Mouse (Mus musculus): ENCODE results near the gene F2r.
A peak's percentile ranks its signal among the peaks of the same experiment; 100 is the strongest.

Gene F2r

GRCm38 (mm10) chr13:95630747-95631146 is 12.5 kb upstream of the F2r start:
- no peak for DNase-seq (ENCODE audit: low spot score in 2 of 2)

- no peak for DNase-seq (ENCODE audit: low spot score in 2 of 2)
Measured at GRCm38 (mm10) chr13:95629751-95630150, 11.5 kb upstream of the F2r start.

- no peak for DNase-seq (ENCODE audit: low spot score in 2 of 2)
Measured at GRCm38 (mm10) chr13:95626696-95627095, 8.4 kb upstream of the F2r start.

DNA sequence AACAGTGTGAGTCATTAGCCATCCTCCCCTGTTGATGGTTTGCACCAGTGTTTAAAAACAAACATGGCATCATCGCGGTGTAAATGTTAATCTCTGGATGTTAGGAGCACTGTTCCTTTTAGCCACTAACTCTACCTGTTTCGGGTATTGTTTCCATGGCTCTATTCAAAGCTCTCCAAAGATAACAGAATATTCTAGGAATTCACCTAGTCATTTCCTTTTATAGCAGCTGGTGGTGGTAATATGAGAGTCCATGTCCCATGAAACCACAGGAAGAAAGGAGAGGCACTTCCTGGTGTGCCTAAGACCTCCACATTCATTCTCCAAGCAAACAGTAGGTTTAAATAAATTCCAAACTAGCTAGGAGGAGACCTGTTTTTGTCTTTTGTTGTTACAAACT is 4.8 kb upstream of the F2r start:
- DNase-seq (ENCODE audit: low spot score in 2 of 2) = no peak

- DNase-seq (ENCODE audit: low spot score in 2 of 2) = no peak
Measured at GRCm38 (mm10) chr13:95621563-95621962, 3.3 kb upstream of the F2r start.

DNA sequence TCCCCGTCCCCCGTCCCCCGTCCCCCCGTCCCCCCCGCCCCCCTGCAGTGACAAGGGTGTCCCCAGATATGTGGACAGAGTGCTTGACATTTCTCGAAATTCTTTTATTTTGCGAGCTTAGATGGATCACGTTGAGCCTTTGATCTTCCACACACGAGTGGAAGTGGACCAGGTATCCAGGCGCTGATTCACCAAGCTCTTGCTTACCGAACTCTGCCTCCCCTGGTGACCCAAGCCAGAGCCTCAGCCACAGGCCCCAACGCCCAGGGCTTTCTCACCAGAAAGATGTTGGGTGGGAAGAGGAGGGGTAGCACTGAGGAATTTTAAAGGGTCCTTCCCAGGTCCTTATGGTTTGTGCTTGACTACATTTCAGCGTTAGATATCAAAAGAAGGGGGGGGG is 572 bp upstream of the F2r start:
- no peak for DNase-seq (ENCODE audit: low spot score in 2 of 2)

DNA sequence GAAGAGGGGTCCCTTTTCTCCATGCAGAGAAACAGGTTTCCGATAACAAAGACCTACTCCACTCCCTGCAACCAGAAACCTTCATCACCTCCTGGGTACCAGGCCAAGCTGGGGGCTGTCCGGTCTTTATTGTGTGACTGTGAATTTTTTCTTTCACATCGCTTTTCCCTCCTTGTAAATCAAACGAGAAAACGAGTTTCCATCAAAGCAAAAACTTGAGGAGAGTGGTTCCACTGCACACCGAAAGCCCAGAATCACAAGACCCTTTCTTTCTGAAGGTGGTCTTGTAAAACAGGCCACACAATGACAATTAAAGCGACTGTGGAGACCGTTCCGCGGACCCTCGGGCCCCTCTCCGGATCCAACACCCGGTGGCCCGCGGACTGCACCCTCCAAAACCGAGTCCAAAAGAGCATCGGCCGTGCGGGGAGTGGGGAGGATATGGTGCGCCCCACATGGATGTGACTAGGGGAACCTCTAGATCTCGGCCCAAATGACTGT is 566 bp downstream of the F2r start:
- no peak for DNase-seq (ENCODE audit: low spot score in 2 of 2)

DNA sequence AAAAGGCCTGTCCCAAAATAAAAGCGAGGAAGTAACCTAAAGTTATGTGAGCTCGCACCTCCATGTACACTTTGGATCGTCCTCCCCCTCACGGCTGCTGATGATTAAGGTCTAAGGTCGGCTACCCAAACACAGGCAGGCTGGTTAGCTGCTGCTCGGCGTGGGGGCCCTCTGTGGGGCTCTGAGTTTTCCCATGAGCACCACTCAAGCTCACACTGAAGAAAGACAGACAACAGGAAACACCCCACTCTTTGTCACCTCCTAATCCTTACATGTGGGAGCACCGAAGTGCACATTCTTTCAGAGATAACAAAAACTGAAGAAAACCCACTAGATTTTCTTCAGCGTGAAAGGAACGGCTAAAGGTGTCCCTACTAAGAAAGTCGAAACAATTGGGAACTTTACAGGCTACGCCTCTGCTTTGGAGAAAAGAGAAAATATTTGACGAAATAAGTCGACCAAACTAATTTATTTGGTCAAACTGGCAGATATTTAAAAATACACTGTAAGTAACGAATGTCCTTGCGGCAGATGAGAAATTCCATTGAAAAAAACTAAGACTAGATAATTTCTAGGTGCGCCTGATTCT is 1.1 kb downstream of the F2r start:
- DNase-seq (ENCODE audit: low spot score in 2 of 2) = peak; percentile 35 to 48

DNA sequence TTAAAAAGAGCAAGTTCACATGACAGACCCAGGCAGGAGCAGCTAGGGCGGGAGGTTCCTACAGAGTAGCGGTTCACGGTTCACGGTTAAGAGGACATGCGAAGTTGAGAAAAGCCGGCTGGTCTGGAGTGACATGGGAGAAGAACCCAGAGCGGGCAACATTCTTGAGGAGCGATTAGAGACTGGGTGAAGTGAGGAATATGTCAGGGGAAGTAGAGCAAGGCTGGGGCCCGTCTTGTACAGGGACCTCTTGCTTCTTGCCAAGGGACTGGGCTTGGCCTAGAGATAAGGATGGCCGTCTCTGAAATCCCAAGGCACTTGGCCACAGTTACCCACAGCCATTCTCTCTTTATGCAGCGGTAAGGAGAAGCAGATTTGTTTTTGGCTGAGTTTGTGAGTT is 1.8 kb downstream of the F2r start:
- DNase-seq (ENCODE audit: low spot score in 2 of 2) = no peak

GRCm38 (mm10) chr13:95614757-95615156 is 3.5 kb downstream of the F2r start:
- no peak for DNase-seq (ENCODE audit: low spot score in 2 of 2)

GRCm38 (mm10) chr13:95612243-95612642 is 6.0 kb downstream of the F2r start:
- DNase-seq (ENCODE audit: low spot score in 2 of 2) = no peak

DNA sequence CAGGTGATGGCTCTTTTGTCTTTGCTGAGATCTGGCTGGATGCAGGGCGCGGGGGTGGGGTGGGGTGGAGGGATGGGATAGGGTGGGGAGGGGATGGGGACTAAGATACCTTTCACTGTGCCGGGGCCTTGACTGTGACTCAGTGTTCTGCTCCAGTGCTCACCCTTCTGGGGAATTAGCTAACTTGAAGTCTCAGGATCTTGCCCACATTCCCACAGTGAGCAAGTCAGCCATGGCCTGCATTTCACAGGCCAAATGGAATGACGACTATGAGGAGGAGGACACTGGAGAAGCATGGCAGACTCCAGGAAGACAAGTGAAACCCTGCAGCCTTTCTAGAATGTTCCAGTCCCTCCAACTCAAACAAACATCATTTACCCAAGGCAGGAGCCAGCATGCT is 6.5 kb downstream of the F2r start:
- no peak for DNase-seq (ENCODE audit: low spot score in 2 of 2)

- no peak for DNase-seq (ENCODE audit: low spot score in 2 of 2)
Measured at GRCm38 (mm10) chr13:95610786-95611562, 7.3 kb downstream of the F2r start.

- no peak for DNase-seq (ENCODE audit: low spot score in 2 of 2)
Measured at GRCm38 (mm10) chr13:95609088-95609420, 9.2 kb downstream of the F2r start.

GRCm38 (mm10) chr13:95608416-95609087 is 9.7 kb downstream of the F2r start:
- DNase-seq (ENCODE audit: low spot score in 2 of 2) = no peak

- no peak for DNase-seq (ENCODE audit: low spot score in 2 of 2)
Measured at GRCm38 (mm10) chr13:95607019-95607418, 11.3 kb downstream of the F2r start.

DNA sequence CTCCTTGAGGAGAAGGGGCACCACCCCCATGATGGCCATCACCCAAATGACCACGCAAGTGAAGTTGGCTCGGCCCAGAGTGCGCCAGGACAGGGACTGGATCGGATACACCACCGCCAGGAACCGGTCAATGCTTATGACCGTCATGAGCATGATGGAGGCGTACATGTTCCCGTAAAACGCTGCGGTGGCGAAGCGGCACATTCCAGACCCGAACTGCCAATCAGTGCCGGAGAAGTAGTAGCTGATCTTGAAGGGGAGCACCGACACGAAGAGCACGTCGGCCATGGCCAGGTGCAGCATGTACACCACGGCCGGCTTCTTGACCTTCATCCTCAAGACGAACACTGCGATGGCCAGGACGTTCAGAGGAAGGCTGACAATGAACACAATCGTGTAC is 14.0 kb downstream of the F2r start:
- no peak for DNase-seq (ENCODE audit: low spot score in 2 of 2)

DNA sequence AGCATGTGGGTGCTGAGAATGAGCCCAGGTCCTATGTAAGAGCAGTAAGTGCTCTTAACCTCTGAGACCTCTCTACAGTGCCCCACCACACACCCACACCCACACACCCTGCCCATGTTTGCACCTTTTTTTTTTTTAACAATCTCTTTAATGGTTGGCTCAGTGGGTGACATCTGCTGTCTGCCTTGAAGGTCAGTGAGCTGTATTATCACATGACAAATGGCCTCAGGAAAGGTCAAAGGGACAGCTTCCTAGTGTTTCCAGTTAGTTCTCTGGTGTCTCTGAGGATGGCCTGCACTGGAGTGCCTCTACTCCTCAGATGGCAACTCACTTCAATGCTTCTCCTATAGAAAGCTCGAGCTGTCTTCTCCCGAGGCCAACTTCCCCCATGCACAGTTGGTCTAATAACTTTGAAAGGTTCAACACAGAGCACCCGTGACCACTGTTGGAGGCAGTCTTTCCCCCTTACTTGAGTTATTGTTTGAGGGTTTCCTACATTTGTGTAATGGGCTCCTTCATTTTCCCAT is 18.4 kb downstream of the F2r start:
- no peak for DNase-seq (ENCODE audit: low spot score in 2 of 2)

GRCm38 (mm10) chr13:95598232-95598920 is 19.9 kb downstream of the F2r start:
- DNase-seq (ENCODE audit: low spot score in 2 of 2) = no peak

DNA sequence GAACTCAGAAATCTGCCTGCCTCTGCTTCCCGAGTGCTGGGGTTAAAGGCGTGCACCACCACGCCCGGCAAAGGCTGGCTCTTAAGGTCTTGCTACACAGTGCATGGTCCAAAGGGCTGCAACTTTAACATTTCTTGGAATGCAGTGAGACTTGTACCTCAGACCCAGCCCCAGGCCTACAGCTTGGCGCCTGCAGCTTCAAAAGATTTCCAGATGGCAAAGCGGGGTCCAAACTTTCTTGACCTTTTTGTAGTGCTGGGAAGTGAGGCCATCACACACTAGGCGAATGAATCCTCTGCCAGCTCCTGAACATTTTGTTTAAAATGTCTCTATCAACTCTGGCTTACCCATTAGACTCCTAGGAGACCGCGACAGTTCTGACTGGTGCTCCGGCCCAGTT is 20.7 kb downstream of the F2r start:
- DNase-seq (ENCODE audit: low spot score in 2 of 2) = no peak

DNA sequence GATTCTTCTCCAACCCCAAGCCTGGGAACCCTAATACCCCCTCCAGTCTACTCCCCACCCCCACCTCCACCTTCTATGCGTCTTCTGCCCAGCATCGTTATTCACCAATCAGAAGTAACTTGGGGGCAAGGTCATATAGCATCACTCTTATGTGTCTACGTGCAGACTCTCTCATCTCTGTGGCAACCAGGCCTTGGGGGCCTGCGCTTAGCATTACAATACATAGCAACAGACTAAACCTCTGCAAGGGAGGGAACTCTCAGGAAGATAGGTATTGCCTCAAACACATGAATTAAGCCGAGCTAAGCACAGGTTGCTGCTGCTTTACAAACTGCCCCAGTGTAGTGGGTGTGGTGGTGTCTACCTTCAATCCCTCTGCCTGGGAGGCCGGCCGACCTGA is 21.6 kb downstream of the F2r start:
- no peak for DNase-seq (ENCODE audit: low spot score in 2 of 2)

GRCm38 (mm10) chr13:95595921-95596320 is 22.4 kb downstream of the F2r start:
- no peak for DNase-seq (ENCODE audit: low spot score in 2 of 2)

All from thymus, postnatal 10 days (tissue).